Mouse (Mus musculus) liver, postnatal 0 days (tissue): ENCODE results near the gene Pard6a. TPM values are rescaled to one million over a fixed set of nuclear protein-coding genes. Genes with fewer than 3 reads are reported as not detected.

Experiments used
- ATAC-seq: fragments of 200-750 bp; cut with Nextera tagmentation; 2 replicates; pipeline ENCODE4 v1.8.0; 2017; ENCODE audit warnings: mild to moderate bottlenecking, moderate library complexity
- DNase-seq: peaks from one replicate; pipeline ENCODE4 v3.0.0-alpha.2; 2016
- H3K27ac ChIP-seq: fragments of 300-500 bp; sonication (generic); 2 replicates; pipeline ENCODE4 v1.5.1; 2014; ENCODE audit warnings: antibody characterized with exemption, moderate library complexity, mild to moderate bottlenecking, low read depth
- H3K27me3 ChIP-seq: fragments of 300-500 bp; sonication (generic); 2 replicates; pipeline ENCODE4 v1.6.1; 2014; ENCODE audit warnings: low read length, control low read depth, mixed read lengths; ENCODE audit not compliant: insufficient read depth
- H3K36me3 ChIP-seq: fragments of 300-500 bp; sonication (generic); replicated peaks from 2 replicates; pipeline ENCODE4 v1.6.1; 2014; ENCODE audit warnings: mild to moderate bottlenecking, control low read depth, low read length, moderate library complexity, mixed read lengths; ENCODE audit not compliant: insufficient read depth
- H3K4me1 ChIP-seq: fragments of 300-500 bp; sonication (generic); 2 replicates; pipeline ENCODE4 v1.6.1; 2014; ENCODE audit warnings: antibody characterized with exemption, mild to moderate bottlenecking, control low read depth; ENCODE audit not compliant: insufficient read depth
- H3K4me2 ChIP-seq: fragments of 300-500 bp; sonication (generic); 2 replicates; pipeline ENCODE4 v1.6.1; 2014; ENCODE audit warnings: low read depth, mild to moderate bottlenecking, low read length, moderate library complexity, mixed read lengths
- H3K4me3 ChIP-seq: fragments of 300-500 bp; sonication (generic); 2 replicates; pipeline ENCODE4 v1.5.1; 2014; ENCODE audit warnings: low read depth, low read length
- H3K9ac ChIP-seq: fragments of 300-500 bp; sonication (generic); replicated peaks from 2 replicates; pipeline ENCODE4 v1.6.1; 2014; ENCODE audit warnings: mild to moderate bottlenecking, moderate library complexity
- H3K9me3 ChIP-seq: fragments of 300-500 bp; sonication (generic); 2 replicates; pipeline ENCODE4 v1.6.1; 2016; ENCODE audit warnings: mild to moderate bottlenecking, control low read depth, low read length, mixed read lengths
- CTCF ChIP-seq: sonication (generic); IDR thresholded peaks from 2 replicates; pipeline ENCODE4 v1.5.1; 2016; ENCODE audit warnings: antibody characterized with exemption, low read depth
- EP300 ChIP-seq: IDR thresholded peaks from 2 replicates; pipeline ENCODE4 v1.6.1; 2016; ENCODE audit warnings: antibody characterized with exemption, low read depth, mild to moderate bottlenecking
- WGBS: fragments of 180-500 bp; shearing (Covaris S2); extraction: QIAGEN DNeasy Blood & Tissue Kit; methylation state at CpG from one replicate; pipeline ENCODE4 v1.1.7; 2014; ENCODE audit not compliant: insufficient replicate concordance; 5-methylcytosine and 5-hydroxymethylcytosine counted together
- polyA plus RNA-seq: library from polyadenylated mRNA; unstranded; fragments of >200 nt; fragmentation: Nextera tagmentation; extraction: Ambion mirVana; gene quantifications from 2 replicates; pipeline ENCODE4 v1.2.1, GENCODE M21; 2015

Gene Pard6a
- polyA plus RNA-seq, 1 experiment from 2014 or later, result 6.6 TPM

GRCm38 (mm10) chr8:105698734-105699133, 2.2 kb upstream of the Pard6a start:
- Histone ChIP-seq H3K36me3 (peaks cover 23% of the 10 kb centered on the region), H3K27ac (no peak overlapping the region), H3K4me3 (no peak overlapping the region), H3K27me3 (0 out of 2 replicates have a peak, but pooled peaks cover 4% of the 10 kb centered on the region), H3K9ac (no peak overlapping the region), H3K4me1 (peaks cover 17% of the 10 kb centered on the region), H3K9me3 (no peaks in the 10 kb centered on the region), H3K4me2 (no peak overlapping the region)
- no peak for DNase-seq
- WGBS, result 85% methylated on average over 5 of the region's 5 CpGs
- ATAC-seq, result no peak
- TF ChIP-seq CTCF, result no peak
- no peak for TF ChIP-seq EP300

- 0 out of 2 replicates have a peak, but pooled peaks cover under 1% of the 10 kb centered on the region for H3K27me3 ChIP-seq
- DNase-seq, result no peak
- WGBS, result 83% methylated on average over 11 of the region's 11 CpGs
- TF ChIP-seq CTCF (no peak), EP300 (no peak)
- peaks cover 23% of the 10 kb centered on the region for H3K36me3 ChIP-seq
- peak overlapping the region; percentile 71; the same call in 1 of the 2 replicates for H3K4me3 ChIP-seq
- peaks cover 11% of the 10 kb centered on the region for H3K4me1 ChIP-seq
- peak overlapping the region; percentile 87 for H3K4me2 ChIP-seq
- no peak for ATAC-seq
- no peaks in the 10 kb centered on the region for H3K9me3 ChIP-seq
- no peak overlapping the region for H3K9ac ChIP-seq
- no peak overlapping the region for H3K27ac ChIP-seq
These were observed 1.3 kb upstream of the Pard6a start for GRCm38 (mm10) chr8:105699488-105700215.

GRCm38 (mm10) chr8:105700566-105700965, 382 bp upstream of the Pard6a start:
- Histone ChIP-seq H3K9me3 (no peaks in the 10 kb centered on the region), H3K27ac (peak overlapping the region; percentile 80), H3K4me3 (peak overlapping the region; percentile 71), H3K36me3 (peaks cover 23% of the 10 kb centered on the region), H3K9ac (peak overlapping the region; percentile 66), H3K27me3 (no peaks in the 10 kb centered on the region), H3K4me2 (peak overlapping the region; percentile 87), H3K4me1 (peaks cover 11% of the 10 kb centered on the region)
- peak; percentile 64 for ATAC-seq
- DNase-seq, result peak; percentile 76
- no peak for TF ChIP-seq CTCF
- WGBS, result under 1% methylated on average over 21 of the region's 21 CpGs

- Histone ChIP-seq H3K4me1 (peaks cover 14% of the 10 kb centered on the region), H3K36me3 (peaks cover 18% of the 10 kb centered on the region), H3K27me3 (no peaks in the 10 kb centered on the region), H3K9me3 (no peaks in the 10 kb centered on the region), H3K4me2 (peak overlapping the region; percentile 87), H3K4me3 (peak overlapping the region; percentile 71), H3K27ac (no peak overlapping the region), H3K9ac (peak overlapping the region; percentile 12; the same call in 1 of the 2 replicates)
- DNase-seq, result no peak
- TF ChIP-seq EP300 (no peak), CTCF (no peak)
- WGBS, result 63% methylated on average over 18 of the region's 18 CpGs
- no peak for ATAC-seq
These were observed 1.1 kb downstream of the Pard6a start for GRCm38 (mm10) chr8:105702001-105702401.

DNA sequence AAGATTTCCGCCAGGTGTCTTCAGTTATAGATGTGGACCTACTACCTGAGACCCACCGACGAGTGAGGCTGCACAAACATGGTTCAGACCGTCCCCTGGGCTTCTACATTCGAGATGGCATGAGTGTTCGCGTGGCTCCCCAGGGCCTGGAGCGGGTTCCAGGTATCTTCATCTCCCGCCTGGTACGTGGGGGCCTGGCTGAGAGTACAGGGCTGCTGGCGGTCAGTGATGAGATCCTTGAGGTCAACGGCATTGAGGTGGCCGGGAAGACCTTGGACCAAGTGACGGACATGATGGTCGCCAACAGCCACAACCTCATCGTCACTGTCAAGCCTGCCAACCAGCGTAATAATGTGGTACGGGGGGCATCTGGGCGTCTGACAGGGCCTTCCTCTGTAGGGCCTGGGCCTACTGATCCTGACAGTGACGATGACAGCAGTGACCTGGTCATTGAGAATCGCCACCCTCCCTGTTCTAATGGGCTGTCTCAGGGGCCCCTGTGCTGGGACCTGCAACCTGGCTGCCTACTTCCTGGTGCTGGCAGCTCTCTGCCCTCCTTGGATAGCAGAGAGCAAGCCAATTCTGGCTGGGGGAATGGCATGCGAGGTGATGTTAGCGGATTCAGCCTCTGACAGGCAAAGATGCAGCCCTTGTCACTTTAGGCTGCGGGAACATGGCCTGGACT, 1.9 kb downstream of the Pard6a start:
- Histone ChIP-seq H3K4me3 (no peak overlapping the region), H3K4me2 (no peak overlapping the region), H3K36me3 (peaks cover 10% of the 10 kb centered on the region), H3K9ac (no peak overlapping the region), H3K9me3 (no peaks in the 10 kb centered on the region), H3K27me3 (no peaks in the 10 kb centered on the region), H3K4me1 (peaks cover 21% of the 10 kb centered on the region), H3K27ac (no peak overlapping the region)
- TF ChIP-seq CTCF (no peak), EP300 (no peak)
- ATAC-seq (no peak), DNase-seq (no peak)
- WGBS, result 91% methylated on average over 24 of the region's 24 CpGs

DNA sequence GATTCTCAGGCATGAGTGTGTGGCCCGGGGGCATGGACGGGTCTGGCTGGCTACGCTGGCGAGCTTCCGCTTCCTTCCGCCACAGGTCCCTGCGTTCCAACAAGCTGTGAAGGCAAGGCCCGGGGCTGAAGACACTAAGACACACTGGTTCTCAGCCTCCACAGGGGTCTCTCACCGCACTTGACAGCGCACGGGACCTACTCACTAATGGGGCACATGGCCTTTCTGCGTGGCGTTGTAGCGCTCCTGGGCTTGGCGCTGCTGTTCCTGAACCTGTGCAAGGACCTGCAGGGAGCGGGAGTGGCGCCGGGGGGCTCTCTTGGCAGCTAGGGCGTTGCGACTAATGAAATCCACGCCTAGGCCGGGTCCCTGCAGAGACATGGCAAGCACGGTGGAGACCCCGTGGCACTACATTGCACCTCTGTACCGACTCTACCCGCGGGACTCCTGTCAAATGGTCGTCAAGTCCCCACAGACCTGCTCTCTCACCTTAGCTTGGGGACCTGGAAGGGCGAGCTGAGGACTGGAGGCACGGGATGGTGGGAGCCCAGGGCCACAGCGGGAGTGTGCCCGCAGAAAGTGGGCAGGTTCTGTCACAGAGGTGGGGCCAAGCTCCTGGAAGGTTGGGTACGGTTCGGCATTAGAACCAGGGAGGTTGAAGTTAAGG, 3.3 kb downstream of the Pard6a start:
- H3K36me3 ChIP-seq, result no peaks in the 10 kb centered on the region; the same call in 1 of the 2 replicates
- no peaks in the 10 kb centered on the region for H3K9me3 ChIP-seq
- H3K27ac ChIP-seq, result no peak overlapping the region
- H3K27me3 ChIP-seq, result no peaks in the 10 kb centered on the region
- 92% methylated on average over 34 of the region's 34 CpGs for WGBS
- H3K4me2 ChIP-seq, result no peak overlapping the region
- TF ChIP-seq EP300 (no peak), CTCF (no peak)
- no peak for DNase-seq
- H3K4me3 ChIP-seq, result no peak overlapping the region
- H3K9ac ChIP-seq, result no peak overlapping the region
- no peak for ATAC-seq
- H3K4me1 ChIP-seq, result peaks cover 21% of the 10 kb centered on the region
